Mouse (Mus musculus): ENCODE data around the gene Gabra1. TPM values are rescaled to one million over a fixed set of nuclear protein-coding genes. Genes with fewer than 3 reads are reported as not detected.

The Gabra1 gene
- polyA plus RNA-seq (2012; fragmentation: generic; extraction: Trizol): 0.42 TPM

- H3ac ChIP-seq (ENCODE audit: control insufficient read depth, insufficient read length): no peak within 1 kb of the TSS
- no peak for TF ChIP-seq POLR2A (IDR thresholded peaks at IDR 0.05; ENCODE audit: insufficient read length, low read depth)
- no peaks in the 10 kb centered on the region for H3K36me3 ChIP-seq (ENCODE audit: control insufficient read depth, insufficient read depth)
- H3K4me2 ChIP-seq (ENCODE audit: low read depth): peak within 1 kb of the TSS; percentile 85
- H3K79me2 ChIP-seq (ENCODE audit: control insufficient read depth, insufficient read depth): no peaks in the 10 kb centered on the region
- no peaks in the 10 kb centered on the region for H3K27me3 ChIP-seq (ENCODE audit: control insufficient read depth, insufficient read depth, insufficient read length)
- peak within 1 kb of the TSS; percentile 24 for H3K4me3 ChIP-seq
Observed at GRCm38 (mm10) chr11:42182825-42183152, at the start of gene Gabra1. TSS of gene Gabra1 (minus strand) at chr11:42182930.

GRCm38 (mm10) chr11:42181973-42182824 lies 531 bp downstream of the Gabra1 start:
- H3ac ChIP-seq (ENCODE audit: control insufficient read depth, insufficient read length): no peak overlapping the region
- peak overlapping the region; percentile 85 for H3K4me2 ChIP-seq (ENCODE audit: low read depth)
- H3K27me3 ChIP-seq (ENCODE audit: control insufficient read depth, insufficient read depth, insufficient read length): no peaks in the 10 kb centered on the region
- TF ChIP-seq MAX (IDR thresholded peaks at IDR 0.05; ENCODE audit: low read depth): no peak
- no peak for TF ChIP-seq POLR2AphosphoS2 (IDR thresholded peaks at IDR 0.05; ENCODE audit: insufficient read length, low read depth)
- TF ChIP-seq TCF3 (IDR thresholded peaks at IDR 0.05; ENCODE audit: insufficient read length, low read depth): no peak
- no peak for TF ChIP-seq POLR2A (IDR thresholded peaks at IDR 0.05; ENCODE audit: insufficient read length, low read depth)
- no peak for TF ChIP-seq USF1 (IDR thresholded peaks at IDR 0.05; ENCODE audit: low read depth)
- H3K36me3 ChIP-seq (ENCODE audit: control insufficient read depth, insufficient read depth): no peaks in the 10 kb centered on the region
- no peaks in the 10 kb centered on the region for H3K79me2 ChIP-seq (ENCODE audit: control insufficient read depth, insufficient read depth)
- peak overlapping the region; percentile 24 for H3K4me3 ChIP-seq

- Histone ChIP-seq H3K27me3 (ENCODE audit: control insufficient read depth, insufficient read depth, insufficient read length) (no peaks in the 10 kb centered on the region), H3K4me3 (peak overlapping the region; percentile 24), H3K36me3 (ENCODE audit: control insufficient read depth, insufficient read depth) (no peaks in the 10 kb centered on the region), H3K79me2 (ENCODE audit: control insufficient read depth, insufficient read depth) (no peaks in the 10 kb centered on the region), H3ac (ENCODE audit: control insufficient read depth, insufficient read length) (no peak overlapping the region), H3K4me2 (ENCODE audit: low read depth) (peak overlapping the region; percentile 85)
- no peak for TF ChIP-seq USF1 (IDR thresholded peaks at IDR 0.05; ENCODE audit: low read depth)
- no peak for TF ChIP-seq TCF3 (IDR thresholded peaks at IDR 0.05; ENCODE audit: insufficient read length, low read depth)
- no peak for TF ChIP-seq REST (IDR thresholded peaks at IDR 0.05; ENCODE audit: insufficient read depth, insufficient read length)
- TF ChIP-seq SRF (IDR thresholded peaks at IDR 0.05; ENCODE audit: control insufficient read depth, insufficient read length, low read depth): no peak
- no peak for TF ChIP-seq MYOD1 (IDR thresholded peaks at IDR 0.05; ENCODE audit: control insufficient read depth in 1 of 3, insufficient read length in 2 of 3, low read depth in 2 of 3)
- TF ChIP-seq TCF12 (IDR thresholded peaks at IDR 0.05; ENCODE audit: insufficient read depth, poor library complexity, severe bottlenecking): no peak
- no peak for TF ChIP-seq CEBPB (IDR thresholded peaks at IDR 0.05; ENCODE audit: insufficient read depth, poor library complexity, severe bottlenecking)
- no peak for TF ChIP-seq MAX (IDR thresholded peaks at IDR 0.05; ENCODE audit: low read depth)
- TF ChIP-seq POLR2AphosphoS2 (IDR thresholded peaks at IDR 0.05; ENCODE audit: insufficient read length, low read depth): no peak
- no peak for TF ChIP-seq MYOG (IDR thresholded peaks at IDR 0.05; ENCODE audit: control insufficient read depth in 1 of 3, insufficient read depth in 1 of 3, insufficient read length in 2 of 3, low read depth in 2 of 3)
- TF ChIP-seq POLR2A (IDR thresholded peaks at IDR 0.05; ENCODE audit: insufficient read length, low read depth): no peak
- TF ChIP-seq E2F4 (IDR thresholded peaks at IDR 0.05; ENCODE audit: insufficient read depth): no peak
Observed at GRCm38 (mm10) chr11:42181426-42181825, 1.3 kb downstream of the Gabra1 start.

- Histone ChIP-seq H3K4me2 (ENCODE audit: low read depth) (no peak overlapping the region), H3K4me3 (no peak overlapping the region), H3K79me2 (ENCODE audit: control insufficient read depth, insufficient read depth) (no peaks in the 10 kb centered on the region), H3K36me3 (ENCODE audit: control insufficient read depth, insufficient read depth) (no peaks in the 10 kb centered on the region), H3K27me3 (ENCODE audit: control insufficient read depth, insufficient read depth, insufficient read length) (no peaks in the 10 kb centered on the region), H3ac (ENCODE audit: control insufficient read depth, insufficient read length) (no peak overlapping the region)
- TF ChIP-seq CEBPB (IDR thresholded peaks at IDR 0.05; ENCODE audit: insufficient read depth, poor library complexity, severe bottlenecking) (no peak), USF1 (IDR thresholded peaks at IDR 0.05; ENCODE audit: low read depth) (no peak)
Observed at GRCm38 (mm10) chr11:42179535-42179934, 3.2 kb downstream of the Gabra1 start.

GRCm38 (mm10) chr11:42178296-42178695 lies 4.4 kb downstream of the Gabra1 start:
- Histone ChIP-seq H3K27me3 (ENCODE audit: control insufficient read depth, insufficient read depth, insufficient read length) (no peaks in the 10 kb centered on the region), H3K4me2 (ENCODE audit: low read depth) (no peak overlapping the region), H3K4me3 (no peak overlapping the region), H3K79me2 (ENCODE audit: control insufficient read depth, insufficient read depth) (no peaks in the 10 kb centered on the region), H3ac (ENCODE audit: control insufficient read depth, insufficient read length) (no peak overlapping the region), H3K36me3 (ENCODE audit: control insufficient read depth, insufficient read depth) (no peaks in the 10 kb centered on the region)
- no peak for TF ChIP-seq SRF (IDR thresholded peaks at IDR 0.05; ENCODE audit: control insufficient read depth, insufficient read length, low read depth)
- no peak for TF ChIP-seq MAX (IDR thresholded peaks at IDR 0.05; ENCODE audit: low read depth)
- TF ChIP-seq POLR2AphosphoS2 (IDR thresholded peaks at IDR 0.05; ENCODE audit: insufficient read length, low read depth): no peak
- no peak for TF ChIP-seq USF1 (IDR thresholded peaks at IDR 0.05; ENCODE audit: low read depth)
- TF ChIP-seq MYOD1 (IDR thresholded peaks at IDR 0.05; ENCODE audit: control insufficient read depth in 1 of 3, insufficient read length in 2 of 3, low read depth in 2 of 3): no peak
- TF ChIP-seq POLR2A (IDR thresholded peaks at IDR 0.05; ENCODE audit: insufficient read length, low read depth): no peak
- no peak for TF ChIP-seq MYOG (IDR thresholded peaks at IDR 0.05; ENCODE audit: control insufficient read depth in 1 of 3, insufficient read depth in 1 of 3, insufficient read length in 2 of 3, low read depth in 2 of 3)
- TF ChIP-seq REST (IDR thresholded peaks at IDR 0.05; ENCODE audit: insufficient read depth, insufficient read length): no peak
- TF ChIP-seq E2F4 (IDR thresholded peaks at IDR 0.05; ENCODE audit: insufficient read depth): no peak
- TF ChIP-seq CEBPB (IDR thresholded peaks at IDR 0.05; ENCODE audit: insufficient read depth, poor library complexity, severe bottlenecking): no peak
- no peak for TF ChIP-seq TCF3 (IDR thresholded peaks at IDR 0.05; ENCODE audit: insufficient read length, low read depth)
- TF ChIP-seq TCF12 (IDR thresholded peaks at IDR 0.05; ENCODE audit: insufficient read depth, poor library complexity, severe bottlenecking): no peak

Data from myocyte (in vitro differentiated cells).